Mouse (Mus musculus) monocyte, adult 2 months (primary cell): Measurements from ENCODE around the gene Bmp2k.
A peak's percentile ranks its signal among the peaks of the same experiment; 100 is the strongest.

Experiments
- DNase-seq, 2 experiments: peaks; one replicate each; pipeline ENCODE4 v3.0.0; 2022; ENCODE audit warnings: low spot score in 2 of 2, low read depth in 1 of 2

Bmp2k gene

GRCm38 (mm10) chr5:96972474-96973130 lies 24.9 kb upstream of the Bmp2k start:
- no peak for DNase-seq

GRCm38 (mm10) chr5:96973714-96974113 lies 23.8 kb upstream of the Bmp2k start:
- no peak for DNase-seq

GRCm38 (mm10) chr5:96974661-96975060 lies 22.8 kb upstream of the Bmp2k start:
- no peak for DNase-seq

- no peak for DNase-seq
Observed at GRCm38 (mm10) chr5:96975112-96975511, 22.4 kb upstream of the Bmp2k start.

DNA sequence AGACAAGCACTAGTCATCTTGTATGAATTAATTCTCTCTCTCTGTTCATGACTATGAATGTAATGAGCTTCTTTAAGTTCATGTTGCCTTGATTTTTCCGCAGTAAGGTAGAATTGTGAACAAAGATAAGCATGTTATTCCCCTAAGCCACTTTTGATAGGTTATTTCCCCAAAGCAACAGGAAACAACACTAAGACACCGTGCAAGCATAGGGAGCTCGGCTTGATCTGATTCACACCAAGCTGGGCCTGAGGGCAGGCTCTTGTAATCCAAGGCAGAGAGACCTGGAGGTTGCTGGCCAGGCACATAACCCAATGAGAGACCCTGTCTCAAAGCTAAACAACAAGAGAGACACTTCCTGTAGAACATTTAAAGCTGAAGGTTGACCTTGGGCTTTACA lies 21.3 kb upstream of the Bmp2k start:
- DNase-seq: no peak

GRCm38 (mm10) chr5:96979296-96980007 lies 18.0 kb upstream of the Bmp2k start:
- DNase-seq: no peak

- DNase-seq: peak; percentile 35 to 49
Observed at GRCm38 (mm10) chr5:96980008-96980634, 17.4 kb upstream of the Bmp2k start.

DNA sequence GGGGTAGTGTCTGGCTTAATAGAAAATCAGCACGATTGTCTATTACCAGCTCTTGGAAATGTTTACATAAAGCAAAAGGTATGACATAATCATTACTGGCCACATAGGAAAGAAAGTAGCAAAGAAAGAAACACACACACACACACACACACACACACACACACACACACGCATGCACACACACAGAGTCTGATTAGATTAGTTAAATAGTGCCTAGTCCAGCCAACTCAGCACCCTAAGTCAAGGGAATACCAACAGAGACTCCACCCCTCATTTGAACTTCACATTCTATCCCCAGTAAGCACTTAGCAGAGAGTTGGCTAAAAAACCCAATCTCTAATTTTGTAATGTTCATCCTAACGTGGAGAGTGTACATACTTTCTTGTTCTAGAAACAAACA lies 15.5 kb upstream of the Bmp2k start:
- no peak for DNase-seq

- DNase-seq: no peak
Observed at GRCm38 (mm10) chr5:96983142-96983541, 14.3 kb upstream of the Bmp2k start.

GRCm38 (mm10) chr5:96986850-96987249 lies 10.6 kb upstream of the Bmp2k start:
- DNase-seq: no peak

DNA sequence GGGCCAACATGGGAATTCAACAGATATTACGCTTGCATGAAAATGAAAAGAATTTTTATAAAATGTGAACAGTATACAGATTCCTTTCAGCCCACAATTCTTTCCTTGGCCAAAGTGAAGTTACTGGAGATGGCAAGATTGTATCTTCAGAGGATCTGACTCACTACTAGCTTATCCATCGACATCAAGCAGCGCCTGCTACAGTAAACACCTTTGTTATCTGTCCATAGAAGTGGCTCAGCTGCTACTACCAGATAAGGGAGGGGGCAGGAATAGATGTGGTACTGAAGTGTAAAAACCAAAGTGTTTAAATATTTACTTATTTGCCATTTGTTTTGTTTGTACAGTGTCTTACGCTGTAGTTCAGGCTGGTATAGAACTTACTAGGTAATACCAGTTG lies 8.6 kb upstream of the Bmp2k start:
- no peak for DNase-seq

DNA sequence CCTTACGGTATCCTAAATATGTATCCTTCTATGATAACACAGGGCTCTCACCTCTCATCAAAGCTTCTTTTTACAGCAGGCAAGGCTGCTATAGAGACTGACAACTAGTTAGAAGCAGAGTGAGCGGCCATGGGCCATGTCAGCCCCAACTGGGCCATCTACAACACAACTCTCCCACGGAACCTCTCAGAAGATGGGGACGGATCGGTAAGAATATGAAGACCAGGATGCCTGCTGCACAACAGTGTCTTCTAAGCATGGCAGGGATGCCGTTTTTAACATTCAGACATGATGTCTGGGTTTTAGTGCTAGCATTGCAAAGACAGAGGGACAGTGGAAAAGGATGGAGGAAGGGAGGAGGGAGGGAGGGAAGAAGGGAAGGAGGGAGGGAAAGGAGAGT lies 6.3 kb upstream of the Bmp2k start:
- no peak for DNase-seq

GRCm38 (mm10) chr5:96992651-96993050 lies 4.8 kb upstream of the Bmp2k start:
- DNase-seq: no peak

- no peak for DNase-seq
Observed at GRCm38 (mm10) chr5:96993057-96993456, 4.4 kb upstream of the Bmp2k start.

DNA sequence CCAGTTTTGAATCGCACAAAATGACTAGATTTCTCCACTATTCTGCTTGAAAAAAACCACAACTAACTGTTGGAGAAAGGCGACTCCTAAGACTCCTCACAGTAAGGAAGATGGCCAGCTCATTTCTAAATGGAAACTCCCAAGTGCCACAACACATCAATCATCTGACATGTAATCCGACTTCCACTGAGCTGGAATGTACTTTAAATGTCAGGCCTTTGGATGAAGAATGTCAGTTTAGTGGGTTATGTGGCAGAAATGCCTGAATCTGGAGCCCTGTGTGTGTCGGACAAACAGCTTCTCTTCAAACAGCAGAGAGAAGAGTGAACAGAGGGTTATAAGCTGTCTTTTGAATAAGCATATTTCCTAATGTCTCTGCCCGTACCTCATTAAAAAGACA lies 1.7 kb upstream of the Bmp2k start:
- no peak for DNase-seq

- DNase-seq: no peak
Observed at GRCm38 (mm10) chr5:96996401-96997309, 834 bp upstream of the Bmp2k start.

GRCm38 (mm10) chr5:96997802-96998565 lies 495 bp downstream of the Bmp2k start:
- DNase-seq: peak; percentile 11 to 32

DNA sequence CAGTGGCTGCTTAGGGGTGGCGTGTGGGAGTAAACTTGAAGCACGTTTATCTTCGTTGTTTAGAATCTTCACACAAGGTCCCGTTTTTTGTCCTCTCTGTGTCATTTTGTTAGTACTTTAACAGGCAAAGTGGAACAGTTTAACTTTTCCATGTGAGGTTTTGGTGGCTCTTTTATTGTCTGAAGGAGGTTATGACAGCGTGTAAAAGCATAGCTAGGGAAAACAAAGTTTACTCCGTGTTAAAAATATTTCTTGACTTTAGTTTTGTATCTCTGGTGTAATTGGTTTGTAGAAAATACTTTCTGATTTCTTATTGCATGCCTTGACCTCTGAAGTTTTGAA lies 1.0 kb downstream of the Bmp2k start:
- no peak for DNase-seq

DNA sequence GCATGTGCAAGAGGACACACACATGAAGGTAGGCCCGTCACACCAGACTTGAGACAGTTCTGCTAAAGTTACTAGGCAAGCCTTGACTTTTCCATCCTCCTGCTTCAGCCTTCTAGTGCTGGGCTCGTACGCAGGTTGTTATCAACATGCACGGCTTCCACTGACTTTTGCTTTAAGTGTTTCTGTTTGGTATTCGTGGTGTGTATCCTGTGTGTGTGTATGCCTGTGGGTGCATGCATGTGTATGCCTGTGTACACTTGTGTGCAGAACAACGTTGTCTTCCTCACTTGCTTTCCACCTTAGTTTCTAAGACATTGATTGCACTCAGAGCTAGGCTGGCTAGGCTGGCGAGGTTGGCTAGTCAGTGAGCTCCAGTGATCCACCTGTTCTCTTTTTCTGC lies 2.1 kb downstream of the Bmp2k start:
- no peak for DNase-seq

GRCm38 (mm10) chr5:97000524-97000923 lies 3.0 kb downstream of the Bmp2k start:
- no peak for DNase-seq

- no peak for DNase-seq
Observed at GRCm38 (mm10) chr5:97001153-97001552, 3.7 kb downstream of the Bmp2k start.
